Mouse (Mus musculus): ENCODE data around the gene Rad51b.

DNA sequence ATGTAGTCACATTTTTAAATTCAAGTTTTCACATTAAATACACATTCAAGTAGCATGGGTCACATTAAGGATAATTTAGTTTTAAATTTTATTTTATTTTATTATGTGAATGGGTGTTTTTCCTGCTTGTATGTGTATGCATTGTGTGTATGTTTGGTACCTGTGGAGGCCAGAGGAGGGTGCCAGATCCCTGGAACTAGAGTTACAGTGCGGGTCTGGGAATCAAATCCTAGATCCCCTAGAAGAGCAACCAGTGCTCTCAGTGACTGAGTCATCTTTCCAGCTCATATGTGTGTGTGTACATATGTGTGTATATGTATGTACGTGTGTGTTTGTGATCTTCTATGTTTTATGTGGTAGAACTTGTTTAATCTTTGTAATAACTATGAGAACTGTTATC, 62.3 kb downstream of the Rad51b start:
- no peak for TF ChIP-seq CTCF (conservative IDR thresholded peaks at IDR 0.05; ENCODE audit: low read length)
- TF ChIP-seq NANOG (IDR thresholded peaks at IDR 0.05; ENCODE audit: borderline replicate concordance, low read length): no peak

Measured in E14TG2a.4 (cell line).